Mouse (Mus musculus) brain, embryonic 14.5 days (tissue): ENCODE data around the gene Tmem88b.

ENCODE experiments used
- CTCF ChIP-seq: fragments of 200-500 bp; IDR thresholded peaks from 2 replicates; pipeline ENCODE4 v1.5.1; 2012; ENCODE audit warnings: inconsistent platforms, mild to moderate bottlenecking, moderate library complexity, borderline replicate concordance; ENCODE audit not compliant: insufficient read depth, insufficient read length; ENCODE audit errors: extremely low read depth
- POLR2A ChIP-seq: fragments of 200-500 bp; IDR thresholded peaks from 2 replicates; pipeline ENCODE4 v1.6.1; 2012; ENCODE audit warnings: mild to moderate bottlenecking, inconsistent platforms, borderline replicate concordance; ENCODE audit not compliant: poor library complexity, insufficient read depth, insufficient read length, severe bottlenecking; ENCODE audit errors: extremely low read depth

DNA sequence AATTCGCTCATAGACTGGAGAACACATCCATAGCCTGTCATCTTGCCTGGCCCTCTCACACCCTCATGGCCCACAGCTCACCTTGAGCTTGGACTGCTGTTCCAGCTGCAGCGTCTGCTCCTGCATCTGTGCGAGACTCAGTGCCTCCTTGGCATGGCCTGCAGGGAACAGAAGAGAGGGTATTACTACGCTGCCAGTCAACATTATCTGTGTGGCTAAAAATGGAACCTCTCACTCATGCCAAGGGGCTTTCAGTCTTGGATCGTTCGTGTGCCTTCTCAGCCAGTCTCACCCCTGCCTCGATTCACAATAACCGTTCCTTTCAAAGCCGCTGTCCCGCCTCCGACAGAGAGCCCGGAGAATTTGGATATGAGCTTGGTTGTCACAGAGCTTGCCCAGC lies 28.7 kb downstream of the Tmem88b start:
- no peak for TF ChIP-seq POLR2A
- TF ChIP-seq CTCF: no peak
